Mouse (Mus musculus): Measurements from ENCODE around the gene Ctdspl. TPM values are rescaled to one million over a fixed set of nuclear protein-coding genes. Genes with fewer than 3 reads are reported as not detected.

Gene Ctdspl
- 1 to 10 TPM; 1.0 to 1.3 (median 1.3) TPM for polyA plus RNA-seq (2017; shearing (Covaris generic))

GRCm38 (mm10) chr9:118926111-118926650 is at the start of gene Ctdspl:
Ctdspl (plus strand) TSS chr9:118926453.
- peak; percentile 23 for ATAC-seq

- ATAC-seq, result no peak
These were observed 49.4 kb upstream of the Ctdspl start for GRCm38 (mm10) chr9:118876902-118877301.

GRCm38 (mm10) chr9:118877365-118878008 is 48.8 kb upstream of the Ctdspl start:
- ATAC-seq, result no peak

- ATAC-seq, result no peak
These were observed 47.7 kb upstream of the Ctdspl start for GRCm38 (mm10) chr9:118878596-118878995.

GRCm38 (mm10) chr9:118881281-118881945 is 44.8 kb upstream of the Ctdspl start:
- no peak for ATAC-seq

GRCm38 (mm10) chr9:118881946-118882284 is 44.3 kb upstream of the Ctdspl start:
- no peak for ATAC-seq

GRCm38 (mm10) chr9:118883150-118883549 is 43.1 kb upstream of the Ctdspl start:
- no peak for ATAC-seq

- no peak for ATAC-seq
These were observed 40.5 kb upstream of the Ctdspl start for GRCm38 (mm10) chr9:118885785-118886184.

GRCm38 (mm10) chr9:118887201-118887600 is 39.1 kb upstream of the Ctdspl start:
- ATAC-seq, result no peak

- ATAC-seq, result no peak
These were observed 38.5 kb upstream of the Ctdspl start for GRCm38 (mm10) chr9:118887734-118888133.

GRCm38 (mm10) chr9:118890149-118890548 is 36.1 kb upstream of the Ctdspl start:
- ATAC-seq, result no peak

GRCm38 (mm10) chr9:118890645-118891044 is 35.6 kb upstream of the Ctdspl start:
- no peak for ATAC-seq

GRCm38 (mm10) chr9:118891068-118891467 is 35.2 kb upstream of the Ctdspl start:
- no peak for ATAC-seq

- ATAC-seq, result no peak
These were observed 34.7 kb upstream of the Ctdspl start for GRCm38 (mm10) chr9:118891593-118891992.

GRCm38 (mm10) chr9:118895101-118895500 is 31.2 kb upstream of the Ctdspl start:
- no peak for ATAC-seq

GRCm38 (mm10) chr9:118900677-118901076 is 25.6 kb upstream of the Ctdspl start:
- no peak for ATAC-seq

GRCm38 (mm10) chr9:118901917-118902316 is 24.3 kb upstream of the Ctdspl start:
- no peak for ATAC-seq

- peak; percentile 61 for ATAC-seq
These were observed 18.2 kb upstream of the Ctdspl start for GRCm38 (mm10) chr9:118907934-118908620.

- no peak for ATAC-seq
These were observed 13.2 kb upstream of the Ctdspl start for GRCm38 (mm10) chr9:118913048-118913447.

- ATAC-seq, result no peak
These were observed 12.6 kb upstream of the Ctdspl start for GRCm38 (mm10) chr9:118913613-118914012.

- ATAC-seq, result no peak
These were observed 11.7 kb upstream of the Ctdspl start for GRCm38 (mm10) chr9:118914589-118914988.

- no peak for ATAC-seq
These were observed 11.0 kb upstream of the Ctdspl start for GRCm38 (mm10) chr9:118915290-118915689.

GRCm38 (mm10) chr9:118919672-118920186 is 6.5 kb upstream of the Ctdspl start:
- ATAC-seq, result no peak
